Mouse (Mus musculus): ENCODE measurements at regions not wholly inside any gene's neighbourhood (a gene's known extent, or its start where the extent isn't known, plus 50 kb on each side); places are given as distances from the start of the nearest gene placed in this dataset.
A peak's percentile ranks its signal among the peaks of the same experiment; 100 is the strongest.

GRCm38 (mm10) chr13:48717036-48717435 lies 54.2 kb downstream of the Barx1 start:
- 68% methylated on average over 15 of the region's 16 CpGs for WGBS
- Histone ChIP-seq H3K4me3 (ENCODE audit: control insufficient read depth in 1 of 2, insufficient read depth in 1 of 2, low read depth in 1 of 2, low read length in 2 of 2) (no peak overlapping the region), H3K9ac (ENCODE audit: low read length) (no peak overlapping the region), H3K4me2 (ENCODE audit: low read length) (no peak overlapping the region), H3K27me3 (ENCODE audit: control insufficient read depth, insufficient read depth, low read length) (no peaks in the 10 kb centered on the region; the same call in 1 of the 2 replicates), H3K9me3 (ENCODE audit: control insufficient read depth, low read length) (peaks cover 4% of the 10 kb centered on the region; the same call in 1 of the 2 replicates), H3K27ac (replicated peaks in 1 of 2; ENCODE audit: control insufficient read depth in 1 of 2, insufficient read depth in 1 of 2, low read depth in 2 of 2, low read length in 2 of 2) (no peak overlapping the region), H3K36me3 (ENCODE audit: control insufficient read depth, insufficient read depth, low read length) (no peaks in the 10 kb centered on the region), H3K4me1 (ENCODE audit: control insufficient read depth in 2 of 2, insufficient read depth in 2 of 2, low read length in 2 of 2) (no peaks in the 10 kb centered on the region)
- no peak for ATAC-seq (ENCODE audit: insufficient number of reproducible peaks, insufficient read depth, low FRiP score, low read depth)

DNA sequence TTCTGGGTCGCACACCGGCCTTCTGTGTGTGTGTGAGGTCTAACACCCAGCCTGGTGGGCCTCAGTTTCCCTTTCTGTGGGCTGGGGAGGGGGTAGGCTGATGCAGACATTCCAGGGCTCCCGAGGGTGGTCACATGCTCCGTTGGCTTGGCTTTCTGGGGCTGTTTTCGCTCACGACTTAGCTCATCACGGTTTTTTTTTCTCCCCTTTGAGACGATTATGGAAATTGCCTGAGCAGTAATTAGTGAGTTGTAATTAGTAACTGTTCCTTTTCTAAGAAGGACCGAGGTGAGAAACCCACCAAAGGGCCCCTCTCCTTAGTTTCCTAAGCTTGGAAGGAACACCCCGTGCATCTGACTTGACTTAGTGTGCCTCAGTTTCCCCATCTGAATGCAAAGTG lies 54.7 kb downstream of the Barx1 start:
- peaks cover 5% of the 10 kb centered on the region; the same call in 1 of the 2 replicates for H3K9me3 ChIP-seq (ENCODE audit: control insufficient read depth, low read length)
- H3K36me3 ChIP-seq (ENCODE audit: control insufficient read depth, insufficient read depth, low read length) = no peaks in the 10 kb centered on the region
- no peak overlapping the region for H3K4me3 ChIP-seq (ENCODE audit: control insufficient read depth in 1 of 2, insufficient read depth in 1 of 2, low read depth in 1 of 2, low read length in 2 of 2)
- no peak overlapping the region for H3K9ac ChIP-seq (ENCODE audit: low read length)
- no peak overlapping the region for H3K27ac ChIP-seq (replicated peaks in 1 of 2; ENCODE audit: control insufficient read depth in 1 of 2, insufficient read depth in 1 of 2, low read depth in 2 of 2, low read length in 2 of 2)
- WGBS = 72% methylated on average over 10 of the region's 10 CpGs
- H3K4me2 ChIP-seq (ENCODE audit: low read length) = no peak overlapping the region
- ATAC-seq (ENCODE audit: insufficient number of reproducible peaks, insufficient read depth, low FRiP score, low read depth) = no peak
- no peaks in the 10 kb centered on the region; the same call in 1 of the 2 replicates for H3K27me3 ChIP-seq (ENCODE audit: control insufficient read depth, insufficient read depth, low read length)
- H3K4me1 ChIP-seq (ENCODE audit: control insufficient read depth in 2 of 2, insufficient read depth in 2 of 2, low read length in 2 of 2) = no peaks in the 10 kb centered on the region

DNA sequence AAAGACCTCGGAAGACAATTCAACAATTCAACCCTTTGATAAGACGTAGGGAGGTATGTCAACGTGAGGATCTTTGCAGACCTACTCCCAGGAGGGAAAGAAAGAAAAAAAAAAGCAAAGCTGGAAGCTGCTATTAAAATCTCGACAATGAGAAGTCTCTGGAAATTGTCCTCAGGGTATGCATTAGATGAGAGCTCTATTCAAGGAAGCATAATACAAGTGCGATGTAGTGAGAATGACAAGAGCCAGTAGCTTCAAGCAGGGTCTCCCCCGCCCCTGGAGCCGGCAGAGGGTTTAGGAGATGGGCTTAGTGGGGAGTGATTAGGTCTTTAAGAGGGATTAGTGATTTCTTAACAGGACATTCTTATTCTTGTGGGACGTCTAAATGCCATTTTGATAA lies 60.9 kb downstream of the Barx1 start:
- Histone ChIP-seq H3K27ac (replicated peaks in 1 of 2; ENCODE audit: control insufficient read depth in 1 of 2, insufficient read depth in 1 of 2, low read depth in 2 of 2, low read length in 2 of 2) (no peak overlapping the region), H3K4me3 (ENCODE audit: control insufficient read depth in 1 of 2, insufficient read depth in 1 of 2, low read depth in 1 of 2, low read length in 2 of 2) (no peak overlapping the region), H3K36me3 (ENCODE audit: control insufficient read depth, insufficient read depth, low read length) (no peaks in the 10 kb centered on the region), H3K9ac (ENCODE audit: low read length) (no peak overlapping the region), H3K4me1 (ENCODE audit: control insufficient read depth in 2 of 2, insufficient read depth in 2 of 2, low read length in 2 of 2) (0 out of 4 replicates have a peak, but pooled peaks cover 0 to 5% of the 10 kb centered on the region in 2 experiments), H3K4me2 (ENCODE audit: low read length) (no peak overlapping the region), H3K27me3 (ENCODE audit: control insufficient read depth, insufficient read depth, low read length) (0 out of 2 replicates have a peak, but pooled peaks cover 4% of the 10 kb centered on the region), H3K9me3 (ENCODE audit: control insufficient read depth, low read length) (peaks cover 10% of the 10 kb centered on the region; the same call in 1 of the 2 replicates)
- ATAC-seq (ENCODE audit: insufficient number of reproducible peaks, insufficient read depth, low FRiP score, low read depth) = no peak
- 15% methylated on average over 8 of the region's 8 CpGs for WGBS

DNA sequence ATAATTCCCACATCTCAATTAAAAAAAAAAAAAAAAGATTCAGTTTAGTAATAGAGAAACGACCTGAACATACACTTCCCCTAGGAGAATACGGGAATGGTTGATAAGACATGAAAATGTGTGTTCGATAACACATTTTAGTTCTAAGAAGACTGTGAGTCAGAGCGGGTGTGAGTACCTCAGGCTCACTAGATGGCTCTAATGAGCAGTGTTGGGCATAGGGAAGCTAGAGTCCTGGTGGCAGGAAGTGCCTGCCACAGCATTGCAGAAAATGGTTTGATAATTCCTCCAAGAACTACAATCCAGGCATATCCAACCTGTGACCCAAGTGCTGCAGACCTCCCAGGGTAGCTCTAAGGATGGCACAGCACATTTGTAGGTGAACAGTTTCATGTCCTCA lies 63.6 kb downstream of the Barx1 start:
- Histone ChIP-seq H3K36me3 (ENCODE audit: control insufficient read depth, insufficient read depth, low read length) (no peaks in the 10 kb centered on the region), H3K4me1 (ENCODE audit: control insufficient read depth in 2 of 2, insufficient read depth in 2 of 2, low read length in 2 of 2) (peaks cover 3 to 16% of the 10 kb centered on the region in 2 experiments; a peak in 3 of 4 replicates), H3K9me3 (ENCODE audit: control insufficient read depth, low read length) (peaks cover 6% of the 10 kb centered on the region; the same call in 1 of the 2 replicates), H3K4me2 (ENCODE audit: low read length) (no peak overlapping the region), H3K4me3 (ENCODE audit: control insufficient read depth in 1 of 2, insufficient read depth in 1 of 2, low read depth in 1 of 2, low read length in 2 of 2) (no peak overlapping the region), H3K27ac (replicated peaks in 1 of 2; ENCODE audit: control insufficient read depth in 1 of 2, insufficient read depth in 1 of 2, low read depth in 2 of 2, low read length in 2 of 2) (no peak overlapping the region), H3K9ac (ENCODE audit: low read length) (no peak overlapping the region), H3K27me3 (ENCODE audit: control insufficient read depth, insufficient read depth, low read length) (peaks cover 31% of the 10 kb centered on the region)
- ATAC-seq (ENCODE audit: insufficient number of reproducible peaks, insufficient read depth, low FRiP score, low read depth) = no peak
- WGBS = 23% methylated on average over 4 of the region's 4 CpGs

DNA sequence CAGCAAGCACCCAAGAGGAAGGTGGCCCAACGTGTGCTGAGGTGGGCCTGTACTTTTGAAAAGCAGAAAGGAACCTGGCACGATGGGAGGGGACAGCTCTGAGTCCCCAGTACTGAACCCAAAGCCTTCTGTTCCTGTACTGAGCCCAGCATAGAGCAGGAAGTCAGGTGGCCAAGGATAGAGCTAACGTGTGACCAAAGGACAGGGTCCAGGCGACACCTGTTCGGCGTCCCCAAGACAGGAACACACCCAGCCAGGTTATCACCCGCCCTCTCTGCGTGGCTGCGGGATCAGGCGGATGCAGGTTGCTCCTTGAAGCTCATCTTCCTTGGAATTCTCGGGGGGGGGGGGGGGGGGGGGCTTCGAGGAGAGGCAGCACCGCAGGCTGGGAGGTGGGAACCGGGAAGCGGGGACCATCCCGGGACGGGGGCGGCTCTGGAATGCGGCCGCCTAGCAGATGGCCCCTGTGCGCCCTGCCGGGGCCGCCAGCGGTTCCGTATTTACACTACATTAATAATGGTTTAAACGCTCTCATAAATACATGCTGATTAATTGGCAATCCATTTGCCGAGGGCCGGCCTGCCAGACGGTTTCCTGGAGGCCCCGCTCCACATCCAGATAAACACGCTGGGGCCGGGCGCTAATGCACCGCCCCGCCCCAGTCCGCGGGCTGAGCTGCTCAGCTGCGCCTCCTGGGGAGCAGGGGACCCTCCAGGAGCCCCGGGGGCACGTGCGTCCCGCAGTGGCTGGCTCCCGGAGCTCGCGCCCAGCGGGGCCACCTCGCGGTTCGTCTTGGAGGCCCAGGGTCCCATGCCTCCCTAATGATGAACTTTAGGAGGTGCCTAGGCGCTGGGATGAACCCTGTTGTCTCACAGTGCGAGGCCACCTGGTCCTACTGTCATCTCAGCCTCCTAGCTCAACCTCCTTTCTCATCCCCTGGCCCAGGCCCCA lies 68.5 kb downstream of the Barx1 start:
- H3K27ac ChIP-seq (replicated peaks in 1 of 2; ENCODE audit: control insufficient read depth in 1 of 2, insufficient read depth in 1 of 2, low read depth in 2 of 2, low read length in 2 of 2) = no peak overlapping the region
- no peak; the same call in 1 of the 2 replicates for ATAC-seq (ENCODE audit: insufficient number of reproducible peaks, insufficient read depth, low FRiP score, low read depth)

DNA sequence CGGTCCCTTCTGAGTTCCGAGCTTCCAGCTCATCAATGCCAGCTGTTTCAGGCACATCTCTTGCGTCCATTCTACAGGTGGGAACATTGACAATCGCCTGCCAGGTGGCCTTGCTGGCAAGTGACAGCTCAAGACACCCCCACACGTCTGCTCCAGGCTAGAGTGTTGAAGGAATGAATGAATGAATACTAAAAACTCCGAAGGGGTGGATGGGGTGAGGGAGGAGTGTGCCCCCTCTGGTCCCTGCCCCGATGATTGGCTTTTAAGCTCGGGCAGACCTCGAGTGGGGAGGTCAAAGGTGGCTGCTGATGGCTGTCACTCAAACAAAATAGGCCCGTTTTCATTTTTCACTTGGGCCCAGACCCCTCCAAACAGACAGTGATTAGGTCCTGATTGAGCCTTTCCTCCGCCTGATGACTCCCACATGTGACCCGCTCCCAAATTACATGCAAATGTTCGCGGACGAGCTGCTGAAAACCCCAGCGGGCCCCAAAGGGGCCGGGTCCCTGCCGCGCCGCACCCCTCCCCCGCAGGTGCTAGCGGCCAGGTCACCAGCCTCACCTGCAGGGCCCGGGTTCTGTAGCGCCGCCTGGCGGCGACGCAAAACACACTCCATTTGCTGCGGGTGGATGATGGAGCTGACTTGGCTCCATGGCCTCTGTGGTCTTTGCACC lies 69.5 kb downstream of the Barx1 start:
- ATAC-seq (ENCODE audit: insufficient number of reproducible peaks, insufficient read depth, low FRiP score, low read depth) = no peak
- H3K36me3 ChIP-seq (ENCODE audit: control insufficient read depth, insufficient read depth, low read length) = no peaks in the 10 kb centered on the region
- H3K9ac ChIP-seq (ENCODE audit: low read length) = no peak overlapping the region
- H3K4me2 ChIP-seq (ENCODE audit: low read length) = peak overlapping the region; percentile 19; the same call in 1 of the 2 replicates
- H3K27me3 ChIP-seq (ENCODE audit: control insufficient read depth, insufficient read depth, low read length) = peaks cover 73% of the 10 kb centered on the region
- peaks cover 8 to 17% of the 10 kb centered on the region in 2 experiments; a peak in 3 of 4 replicates for H3K4me1 ChIP-seq (ENCODE audit: control insufficient read depth in 2 of 2, insufficient read depth in 2 of 2, low read length in 2 of 2)
- H3K4me3 ChIP-seq (ENCODE audit: control insufficient read depth in 1 of 2, insufficient read depth in 1 of 2, low read depth in 1 of 2, low read length in 2 of 2) = peak overlapping the region in 1 of 2 experiments; percentile 38; a peak in 1 of 4 replicates
- WGBS = 3% methylated on average over 29 of the region's 29 CpGs
- no peaks in the 10 kb centered on the region for H3K9me3 ChIP-seq (ENCODE audit: control insufficient read depth, low read length)
- H3K27ac ChIP-seq (replicated peaks in 1 of 2; ENCODE audit: control insufficient read depth in 1 of 2, insufficient read depth in 1 of 2, low read depth in 2 of 2, low read length in 2 of 2) = no peak overlapping the region

More for the DNA sequence above, 68.5 kb downstream of the Barx1 start:
- Histone ChIP-seq H3K9me3 (ENCODE audit: control insufficient read depth, low read length) (no peaks in the 10 kb centered on the region), H3K4me3 (ENCODE audit: control insufficient read depth in 1 of 2, insufficient read depth in 1 of 2, low read depth in 1 of 2, low read length in 2 of 2) (peak overlapping the region; percentile 23 to 38), H3K9ac (ENCODE audit: low read length) (peak overlapping the region; percentile 48; the same call in 1 of the 2 replicates), H3K36me3 (ENCODE audit: control insufficient read depth, insufficient read depth, low read length) (no peaks in the 10 kb centered on the region), H3K27me3 (ENCODE audit: control insufficient read depth, insufficient read depth, low read length) (peaks cover 73% of the 10 kb centered on the region), H3K4me1 (ENCODE audit: control insufficient read depth in 2 of 2, insufficient read depth in 2 of 2, low read length in 2 of 2) (peaks cover 8 to 17% of the 10 kb centered on the region in 2 experiments; a peak in 3 of 4 replicates), H3K4me2 (ENCODE audit: low read length) (peak overlapping the region; percentile 69)
- 2% methylated on average over 46 of the region's 51 CpGs for WGBS

GRCm38 (mm10) chr13:48734985-48735384 lies 72.2 kb downstream of the Barx1 start:
- no peak overlapping the region for H3K9ac ChIP-seq (ENCODE audit: low read length)
- no peak overlapping the region for H3K27ac ChIP-seq (replicated peaks in 1 of 2; ENCODE audit: control insufficient read depth in 1 of 2, insufficient read depth in 1 of 2, low read depth in 2 of 2, low read length in 2 of 2)
- peaks cover 59% of the 10 kb centered on the region for H3K27me3 ChIP-seq (ENCODE audit: control insufficient read depth, insufficient read depth, low read length)
- peaks cover 5 to 10% of the 10 kb centered on the region in 2 experiments; a peak in 2 of 4 replicates for H3K4me1 ChIP-seq (ENCODE audit: control insufficient read depth in 2 of 2, insufficient read depth in 2 of 2, low read length in 2 of 2)
- no peak overlapping the region for H3K4me2 ChIP-seq (ENCODE audit: low read length)
- H3K36me3 ChIP-seq (ENCODE audit: control insufficient read depth, insufficient read depth, low read length) = no peaks in the 10 kb centered on the region
- 58% methylated on average over 9 of the region's 9 CpGs for WGBS
- no peak for ATAC-seq (ENCODE audit: insufficient number of reproducible peaks, insufficient read depth, low FRiP score, low read depth)
- H3K9me3 ChIP-seq (ENCODE audit: control insufficient read depth, low read length) = no peaks in the 10 kb centered on the region
- H3K4me3 ChIP-seq (ENCODE audit: control insufficient read depth in 1 of 2, insufficient read depth in 1 of 2, low read depth in 1 of 2, low read length in 2 of 2) = no peak overlapping the region
